Mouse (Mus musculus) liver, embryonic 18 days (tissue): ENCODE data around the gene Gipc2. TPM values are rescaled to one million over a fixed set of nuclear protein-coding genes. Genes with fewer than 3 reads are reported as not detected.

Experiments
- polyA plus RNA-seq: library from polyadenylated mRNA; depleted of rRNA; stranded (reverse); fragments of >200 nt; gene quantifications from 2 replicates; pipeline ENCODE4 v1.2.3, GENCODE M21; 2012; rRNA removed

Gipc2 gene
- 7.0 and 11.3 TPM in 2 replicates for polyA plus RNA-seq

GRCm38 (mm10) chr3:152166099-152166423 is at the start of gene Gipc2:
TSS of gene Gipc2 (minus strand) at chr3:152166230.

GRCm38 (mm10) chr3:152209967-152210634 is 44.1 kb upstream of the Gipc2 start, which contains the start of the genes Dnajb4 and Fubp1:
TSS of gene Dnajb4 (minus strand) at chr3:152210302.
TSS of gene Fubp1 (plus strand) at chr3:152210422.

Other genes starting within 250 kb of the Gipc2 start
- gene Dnajb4, start 44.1 kb upstream of the Gipc2 start, polyA plus RNA-seq = 12.9 and 15.2 TPM in 2 replicates
- 40.6 and 45.4 TPM in 2 replicates for gene Fubp1, start 44.2 kb upstream of the Gipc2 start, polyA plus RNA-seq
- 0.53 and 0.65 TPM in 2 replicates for gene Nexn, start 100.1 kb upstream of the Gipc2 start, polyA plus RNA-seq
- 4.0 and 4.8 TPM in 2 replicates for gene Miga1, start 174.2 kb upstream of the Gipc2 start, polyA plus RNA-seq
- gene Usp33, start 180.2 kb upstream of the Gipc2 start, polyA plus RNA-seq = 18.0 and 18.9 TPM in 2 replicates
- 8.3 and 9.1 TPM in 2 replicates for gene Zzz3, start 229.2 kb upstream of the Gipc2 start, polyA plus RNA-seq